Mouse (Mus musculus) C2C12 (cell line): Measurements from ENCODE around the gene Kirrel3.

Experiments
- CEBPB ChIP-seq: IDR thresholded peaks from one replicate; pipeline ENCODE4 v1.6.1; 2011; ENCODE audit warnings: low read depth, mild to moderate bottlenecking, control low read depth, moderate library complexity
- CTCF ChIP-seq: IDR thresholded peaks from one replicate; pipeline ENCODE4 v1.5.1; 2011; ENCODE audit not compliant: control insufficient read depth, insufficient read depth, insufficient read length
- FOSL1 ChIP-seq: IDR thresholded peaks from one replicate; pipeline ENCODE4 v1.8.0; 2011; ENCODE audit warnings: mild to moderate bottlenecking, low read length; ENCODE audit not compliant: poor library complexity, insufficient read depth, severe bottlenecking
- USF1 ChIP-seq: IDR thresholded peaks from one replicate; pipeline ENCODE4 v1.6.1; 2011; ENCODE audit warnings: low read depth, mild to moderate bottlenecking, control low read depth, moderate library complexity

DNA sequence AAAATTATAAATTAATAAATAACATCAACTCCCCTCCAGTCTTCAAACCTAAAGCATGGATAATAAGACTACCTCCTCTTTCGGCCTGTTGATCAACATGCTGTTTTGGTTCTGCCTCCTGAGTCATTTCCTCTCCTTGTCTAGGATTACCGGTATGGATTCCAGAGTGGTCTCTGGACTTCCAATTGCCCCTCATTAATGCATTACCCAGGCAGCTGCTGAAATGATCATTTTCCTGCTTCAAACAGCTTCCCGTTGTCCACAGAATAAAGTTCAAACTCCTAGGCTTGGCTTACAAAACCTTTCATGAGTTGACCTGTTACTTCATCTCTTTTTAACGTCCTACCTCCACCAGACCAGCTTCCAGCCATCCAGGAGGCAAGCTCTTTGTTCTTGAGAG lies 309.5 kb downstream of the Kirrel3 start:
- TF ChIP-seq CTCF (no peak), FOSL1 (no peak), CEBPB (no peak), USF1 (no peak)
